Mouse (Mus musculus) stomach, embryonic 14.5 days (tissue): ENCODE results near the gene Lct. TPM values are rescaled to one million over a fixed set of nuclear protein-coding genes. Genes with fewer than 3 reads are reported as not detected.
"Not testable (repeated sequence)": the region's sequence is repeated elsewhere in the genome, so short reads cannot be mapped to it uniquely, and the experiment has no call there.

ENCODE experiments used
- ATAC-seq: fragments of 200-750 bp; cut with Nextera tagmentation; 2 replicates; pipeline ENCODE4 v1.8.0; 2017; ENCODE audit warnings: low read depth, moderate TSS enrichment; ENCODE audit not compliant: insufficient number of reproducible peaks, insufficient read depth, low FRiP score
- H3K27ac ChIP-seq: fragments of 300-500 bp; sonication (generic); 2 replicates; pipeline ENCODE4 v1.5.1; 2014; ENCODE audit warnings: mild to moderate bottlenecking, low read length, moderate library complexity, mixed read lengths
- H3K27me3 ChIP-seq: fragments of 300-500 bp; sonication (generic); 2 replicates; pipeline ENCODE4 v1.6.1; 2014; ENCODE audit warnings: low read length, control low read depth, mixed read lengths; ENCODE audit not compliant: control insufficient read depth, insufficient read depth
- H3K36me3 ChIP-seq: fragments of 300-500 bp; sonication (generic); 2 replicates; pipeline ENCODE4 v1.6.1; 2014; ENCODE audit warnings: mild to moderate bottlenecking, control low read depth, low read length, moderate library complexity, mixed read lengths; ENCODE audit not compliant: control insufficient read depth, insufficient read depth
- H3K4me1 ChIP-seq: fragments of 300-500 bp; sonication (generic); 2 replicates; pipeline ENCODE4 v1.6.1; 2014; ENCODE audit warnings: low read length, control low read depth, mixed read lengths; ENCODE audit not compliant: control insufficient read depth, insufficient read depth
- H3K4me2 ChIP-seq: fragments of 300-500 bp; sonication (generic); replicated peaks from 2 replicates; pipeline ENCODE4 v1.6.1; 2014; ENCODE audit warnings: low read depth, low read length, control low read depth
- H3K4me3 ChIP-seq: fragments of 300-500 bp; sonication (generic); 2 replicates; pipeline ENCODE4 v1.5.1; 2014; ENCODE audit warnings: low read depth, low read length, control low read depth
- H3K9ac ChIP-seq: fragments of 300-500 bp; sonication (generic); replicated peaks from 2 replicates; pipeline ENCODE4 v1.6.1; 2014; ENCODE audit warnings: low read depth, mild to moderate bottlenecking, control low read depth, low read length, moderate library complexity, mixed read lengths
- H3K9me3 ChIP-seq: fragments of 300-500 bp; sonication (generic); 2 replicates; pipeline ENCODE4 v1.6.1; 2016; ENCODE audit warnings: low read depth, low read length, control low read depth; ENCODE audit not compliant: control insufficient read depth
- WGBS: fragments of 180-500 bp; shearing (Covaris S2); extraction: QIAGEN DNeasy Blood & Tissue Kit; methylation state at CpG from one replicate; pipeline ENCODE4 v1.1.7; 2014; 5-methylcytosine and 5-hydroxymethylcytosine counted together
- polyA plus RNA-seq: library from polyadenylated mRNA; unstranded; fragments of >200 nt; fragmentation: Nextera tagmentation; extraction: Ambion mirVana; gene quantifications from 2 replicates; pipeline ENCODE4 v1.2.1, GENCODE M21; 2014

Gene Lct
- polyA plus RNA-seq, 1 experiment from 2014 or later: 0.14 TPM

DNA sequence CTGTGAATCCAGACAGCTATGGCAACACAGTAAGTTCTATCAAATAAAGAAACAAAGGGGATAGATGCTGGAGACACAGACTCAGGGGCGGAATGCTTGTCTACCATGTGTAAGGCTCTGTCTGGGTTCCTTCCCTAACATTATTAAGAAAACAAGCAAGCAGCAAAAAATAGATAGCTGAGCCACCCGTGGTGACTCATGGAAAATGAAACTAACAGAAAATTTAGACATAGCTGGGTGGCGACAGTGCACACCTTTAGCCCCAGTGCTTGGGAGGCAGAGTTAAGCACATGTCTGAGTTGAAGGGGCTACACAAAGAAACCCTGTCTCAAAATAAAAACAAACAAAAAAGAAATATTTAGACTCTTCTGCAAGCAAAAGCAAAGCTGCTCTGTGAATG, 29.3 kb upstream of the Lct start:
- no peak overlapping the region for H3K9ac ChIP-seq
- no peaks in the 10 kb centered on the region for H3K27me3 ChIP-seq
- 32% methylated on average over 3 of the region's 3 CpGs for WGBS
- no peak for ATAC-seq
- H3K4me3 ChIP-seq: peak overlapping the region; percentile 65; the same call in 1 of the 2 replicates
- H3K27ac ChIP-seq: no peak overlapping the region
- peaks cover 28% of the 10 kb centered on the region for H3K36me3 ChIP-seq
- H3K9me3 ChIP-seq: no peaks in the 10 kb centered on the region
- peak overlapping the region; percentile 48 for H3K4me2 ChIP-seq
- peaks cover 6% of the 10 kb centered on the region; the same call in 1 of the 2 replicates for H3K4me1 ChIP-seq

DNA sequence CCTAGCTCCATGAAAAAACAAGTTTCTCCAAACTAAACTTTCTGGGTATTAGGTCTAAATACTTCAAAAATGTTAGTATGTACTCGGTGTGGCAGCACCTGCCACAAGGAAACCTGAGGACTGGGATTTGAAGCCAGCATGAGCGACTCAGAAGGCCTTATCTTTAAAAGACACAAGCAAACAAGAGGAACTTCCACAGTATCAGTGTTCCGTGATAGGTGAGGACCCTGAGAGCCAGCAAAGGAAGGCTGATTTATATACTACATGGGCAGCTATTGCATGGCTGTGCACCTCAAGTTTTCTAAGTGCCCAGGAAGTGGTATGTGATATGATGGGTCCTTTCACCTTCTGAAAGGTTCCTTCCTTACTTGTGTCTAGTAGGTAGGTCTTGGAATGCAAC, 25.0 kb upstream of the Lct start:
- H3K9me3 ChIP-seq: no peaks in the 10 kb centered on the region

DNA sequence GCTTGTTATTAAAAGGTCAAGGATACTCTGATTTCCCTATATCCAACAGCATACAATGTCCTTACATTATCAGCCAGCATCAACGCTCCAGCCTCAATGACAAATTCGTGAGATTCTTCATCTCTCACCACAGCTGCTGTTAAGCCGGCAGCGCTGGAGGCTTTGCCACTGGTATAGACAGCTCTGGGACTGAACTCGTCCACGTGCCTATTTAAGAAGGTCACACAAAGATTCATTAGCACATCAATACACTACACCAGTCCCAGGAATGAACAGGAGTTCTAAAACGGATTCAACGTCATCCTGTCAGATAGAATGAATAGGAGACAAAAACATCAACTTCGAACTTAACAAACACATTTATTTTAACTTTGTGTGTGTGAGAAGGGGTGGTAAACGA, 16.1 kb upstream of the Lct start:
- no peak overlapping the region for H3K9ac ChIP-seq
- H3K4me2 ChIP-seq: no peak overlapping the region
- H3K4me1 ChIP-seq: no peaks in the 10 kb centered on the region
- no peak for ATAC-seq
- H3K27ac ChIP-seq: no peak overlapping the region
- no peaks in the 10 kb centered on the region for H3K9me3 ChIP-seq
- 82% methylated on average over 10 of the region's 10 CpGs for WGBS
- no peak overlapping the region for H3K4me3 ChIP-seq
- H3K27me3 ChIP-seq: no peaks in the 10 kb centered on the region
- H3K36me3 ChIP-seq: peaks cover 84% of the 10 kb centered on the region

More for the DNA sequence above, 25.0 kb upstream of the Lct start:
- peaks cover 54% of the 10 kb centered on the region for H3K36me3 ChIP-seq
- no peak for ATAC-seq
- H3K9ac ChIP-seq: no peak overlapping the region
- H3K4me3 ChIP-seq: no peak overlapping the region
- no peaks in the 10 kb centered on the region for H3K27me3 ChIP-seq
- H3K4me2 ChIP-seq: no peak overlapping the region
- no peak overlapping the region for H3K27ac ChIP-seq
- 78% methylated on average over 3 of the region's 3 CpGs for WGBS
- peaks cover 3% of the 10 kb centered on the region; the same call in 1 of the 2 replicates for H3K4me1 ChIP-seq

DNA sequence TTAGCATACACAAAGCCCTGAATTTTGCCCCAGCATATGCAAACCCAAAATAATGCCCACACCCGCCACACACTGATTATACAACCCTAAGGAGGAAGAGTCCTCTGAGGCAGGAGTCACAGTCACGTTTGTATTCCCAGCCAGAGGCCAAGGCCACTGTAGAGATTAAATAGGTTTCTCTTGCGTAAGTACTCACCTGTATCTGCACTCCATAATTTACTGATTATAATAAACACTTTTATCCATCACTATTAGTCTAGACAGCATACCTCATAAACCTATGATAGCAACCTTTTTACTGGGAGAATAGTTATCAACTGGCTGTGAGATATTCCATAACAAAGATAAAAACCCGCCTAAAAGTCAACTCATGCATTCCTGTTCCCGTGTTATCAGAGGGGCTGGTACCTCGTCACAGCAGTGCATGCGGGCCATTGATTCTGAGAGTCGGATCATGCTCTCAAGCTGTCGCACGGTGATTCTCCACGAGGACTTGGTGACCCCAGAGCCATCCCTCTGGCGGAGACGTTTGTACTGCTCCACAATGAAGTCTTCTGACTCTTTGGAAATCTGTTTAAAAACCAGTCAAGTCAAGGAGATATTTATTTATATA, 9.7 kb upstream of the Lct start:
- Histone ChIP-seq H3K4me3 (no peak overlapping the region), H3K27ac (no peak overlapping the region), H3K27me3 (no peaks in the 10 kb centered on the region), H3K9me3 (no peaks in the 10 kb centered on the region), H3K4me1 (no peaks in the 10 kb centered on the region), H3K9ac (no peak overlapping the region), H3K4me2 (no peak overlapping the region), H3K36me3 (peaks cover 67% of the 10 kb centered on the region)
- no peak for ATAC-seq
- 83% methylated on average over 13 of the region's 13 CpGs for WGBS

DNA sequence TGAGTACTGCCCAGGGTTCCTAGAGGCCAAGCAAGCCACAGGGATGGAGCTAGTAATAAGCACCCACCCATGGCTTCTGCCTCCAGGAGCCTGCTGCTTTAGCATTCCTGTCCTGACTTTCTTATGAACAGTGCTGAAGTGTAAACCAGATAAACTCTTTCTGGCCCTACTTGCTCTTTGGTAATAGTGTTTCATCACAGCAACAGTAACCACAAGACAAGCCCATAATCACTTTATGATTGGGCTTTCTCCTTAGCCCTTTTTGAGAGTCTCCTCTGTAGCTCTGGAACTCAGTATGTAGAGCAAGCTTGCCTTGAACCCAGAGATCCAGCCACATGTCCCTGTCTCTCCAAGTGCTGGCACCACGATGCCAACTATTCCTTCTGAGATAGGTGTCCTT, 2.2 kb upstream of the Lct start:
- H3K36me3 ChIP-seq: peaks cover 43% of the 10 kb centered on the region
- no peak overlapping the region for H3K4me2 ChIP-seq
- 98% methylated on average over 1 of the region's 1 CpGs for WGBS
- H3K9ac ChIP-seq: no peak overlapping the region
- H3K9me3 ChIP-seq: no peaks in the 10 kb centered on the region
- H3K27me3 ChIP-seq: no peaks in the 10 kb centered on the region
- ATAC-seq: no peak
- H3K4me1 ChIP-seq: no peaks in the 10 kb centered on the region
- no peak overlapping the region for H3K4me3 ChIP-seq
- no peak overlapping the region for H3K27ac ChIP-seq

DNA sequence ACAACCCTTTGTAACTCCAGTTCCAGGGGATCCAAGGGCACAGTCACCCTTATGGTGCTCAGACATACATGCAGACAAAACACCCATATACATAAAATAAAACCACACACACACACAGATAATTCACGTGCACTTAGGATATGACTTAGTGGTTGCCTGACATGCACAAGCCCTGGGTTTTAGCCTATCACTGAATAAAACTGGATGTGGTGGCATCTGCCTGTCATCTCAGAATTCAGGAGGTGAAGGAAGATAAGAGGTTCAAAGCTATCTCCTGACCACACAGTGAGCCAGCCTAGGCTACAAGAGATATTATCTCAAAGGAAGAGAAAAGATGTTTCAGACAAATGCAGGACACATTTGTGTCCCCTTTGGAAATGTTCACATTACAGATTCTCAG, 953 bp downstream of the Lct start:
- Histone ChIP-seq H3K27me3 (no peaks in the 10 kb centered on the region), H3K36me3 (peaks cover 15% of the 10 kb centered on the region)
- 100% methylated on average over 1 of the region's 1 CpGs for WGBS

DNA sequence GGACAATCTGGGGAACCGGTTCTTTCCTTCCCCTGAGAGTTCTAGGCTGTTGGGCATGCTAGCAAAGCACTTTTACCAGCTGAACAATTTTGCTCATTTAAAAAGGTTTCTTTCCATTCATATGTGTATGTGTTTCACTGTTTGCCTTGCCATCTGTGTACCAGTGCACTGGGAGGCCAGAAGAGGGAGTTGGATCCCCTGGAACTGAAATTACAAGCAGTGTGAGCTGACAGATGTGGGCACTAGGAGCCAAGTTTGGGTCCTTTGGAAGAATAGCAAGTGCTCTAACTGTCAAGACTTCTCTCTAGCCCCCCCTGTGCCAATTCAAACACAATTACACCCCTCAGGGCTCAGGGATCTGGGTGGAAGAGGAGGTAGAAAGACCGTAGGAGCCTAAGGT, 3.3 kb downstream of the Lct start:
- WGBS: 72% methylated on average over 2 of the region's 2 CpGs
- H3K9ac ChIP-seq: no peak overlapping the region
- no peak for ATAC-seq
- H3K4me1 ChIP-seq: no peaks in the 10 kb centered on the region
- no peak overlapping the region for H3K4me3 ChIP-seq
- H3K27me3 ChIP-seq: no peaks in the 10 kb centered on the region
- no peak overlapping the region for H3K27ac ChIP-seq
- H3K4me2 ChIP-seq: no peak overlapping the region
- no peaks in the 10 kb centered on the region for H3K9me3 ChIP-seq
- H3K36me3 ChIP-seq: peaks cover 4% of the 10 kb centered on the region; the same call in 1 of the 2 replicates

More for the DNA sequence above, 953 bp downstream of the Lct start:
- Histone ChIP-seq H3K9me3 (no peaks in the 10 kb centered on the region), H3K4me2 (no peak overlapping the region), H3K27ac (no peak overlapping the region), H3K4me1 (no peaks in the 10 kb centered on the region), H3K9ac (no peak overlapping the region), H3K4me3 (no peak overlapping the region)
- ATAC-seq: no peak

DNA sequence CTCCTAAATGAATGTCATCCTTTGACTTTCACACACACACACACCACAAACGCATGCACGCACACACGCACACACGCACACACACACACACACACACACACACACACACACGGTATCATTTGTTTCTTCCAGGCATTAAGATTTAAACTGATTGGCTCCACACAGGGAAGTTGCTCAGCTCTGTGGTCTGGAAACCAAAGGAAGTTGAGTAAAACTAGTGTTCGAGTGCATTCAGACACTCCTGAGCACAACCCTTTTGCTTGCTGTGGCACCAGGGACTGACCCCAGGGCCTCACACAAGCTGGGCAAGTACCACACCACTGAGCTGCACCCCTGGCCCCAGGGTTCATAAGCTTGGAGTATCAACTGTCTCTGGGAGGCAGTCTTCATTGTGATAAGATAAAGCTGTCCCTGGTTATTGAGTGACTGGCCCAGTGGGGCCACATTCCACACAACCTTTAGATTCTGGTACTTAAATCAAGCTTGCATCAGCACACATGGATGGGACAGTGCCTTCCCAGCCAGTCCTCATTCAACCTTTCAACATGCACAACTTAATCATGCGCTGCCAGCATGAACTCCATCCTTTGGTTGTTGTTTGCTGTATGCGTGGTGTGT, 5.0 kb downstream of the Lct start:
- 86% methylated on average over 8 of the region's 8 CpGs for WGBS
- Histone ChIP-seq H3K4me2 (no peak overlapping the region), H3K4me1 (no peaks in the 10 kb centered on the region), H3K4me3 (no peak overlapping the region), H3K36me3 (no peaks in the 10 kb centered on the region; the same call in 1 of the 2 replicates), H3K27ac (no peak overlapping the region), H3K27me3 (no peaks in the 10 kb centered on the region), H3K9ac (no peak overlapping the region), H3K9me3 (no peaks in the 10 kb centered on the region)
- no peak for ATAC-seq

DNA sequence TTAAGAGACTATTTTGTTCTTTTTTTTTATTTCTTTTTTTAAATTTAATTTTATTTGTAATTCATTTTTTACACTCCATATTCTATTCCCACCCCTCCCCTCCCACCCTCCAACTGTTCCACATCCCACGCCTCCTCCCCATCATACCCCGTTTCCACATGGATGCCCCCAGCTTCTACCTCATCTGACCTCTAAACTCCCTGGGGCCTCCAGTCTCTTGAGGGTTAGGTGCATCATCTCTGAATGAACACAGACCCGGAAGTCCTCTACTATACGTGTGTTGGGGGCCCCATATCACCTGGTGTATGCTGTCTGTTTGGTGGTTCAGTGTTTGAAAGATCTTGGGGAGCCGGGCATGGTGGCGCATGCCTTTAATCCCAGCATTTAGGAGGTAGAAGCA, 8.9 kb downstream of the Lct start:
- H3K27ac ChIP-seq, H3K4me3 ChIP-seq, H3K4me1 ChIP-seq, H3K36me3 ChIP-seq, H3K9ac ChIP-seq, H3K4me2 ChIP-seq, H3K9me3 ChIP-seq, H3K27me3 ChIP-seq, ATAC-seq: not testable (repeated sequence)
- WGBS: 88% methylated on average over 6 of the region's 6 CpGs
